Comparison of ENCODE assay signal across 8 mouse cellular contexts in the genomic region with DNA sequence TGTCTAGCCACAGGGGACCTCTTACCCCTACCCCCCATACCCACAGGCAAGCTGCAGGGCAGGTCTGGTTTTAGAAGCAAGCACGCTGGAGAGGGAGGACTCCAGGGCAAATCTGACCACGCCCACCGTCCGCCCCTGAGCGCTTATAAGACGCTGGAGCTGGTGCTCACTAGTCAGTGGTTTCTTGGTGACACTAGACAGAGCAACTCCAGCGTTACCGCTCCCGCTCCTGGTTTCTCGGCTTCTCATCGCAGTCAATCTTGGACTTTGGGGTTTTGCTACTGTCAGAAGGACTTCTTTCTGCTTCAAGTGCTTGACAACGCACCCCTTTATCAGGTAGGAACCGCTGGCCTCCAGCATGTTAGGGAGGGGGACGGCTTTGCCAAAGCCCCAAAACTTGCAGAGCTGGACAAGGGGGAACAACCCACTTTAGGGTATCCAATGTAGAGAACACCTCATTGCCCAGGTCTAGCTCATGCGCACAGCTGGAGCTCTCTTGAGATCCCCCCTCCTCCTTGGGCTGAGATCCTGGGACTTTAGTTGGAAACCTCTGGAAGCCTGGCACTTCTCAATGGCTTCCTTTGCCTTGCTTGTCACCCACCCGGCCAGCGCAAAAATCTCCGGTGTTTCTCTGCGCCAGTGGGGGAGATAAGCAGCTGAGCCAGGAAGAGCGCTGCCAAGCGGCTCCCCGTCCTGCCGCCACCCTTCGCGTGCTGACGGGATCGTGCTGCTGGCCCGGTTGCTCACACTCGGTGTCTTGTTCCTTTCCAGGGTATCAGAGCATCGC. TPM values are rescaled to one million over a fixed set of nuclear protein-coding genes. Genes with fewer than 3 reads are reported as not detected.
DNase-seq lines count a peak whose midpoint lies in the region; ATAC-seq and TF ChIP-seq lines count a peak whose summit lies in the region.

Gene Adm, plus strand, starts transcription at position 176 of the 787 bp plus-strand sequence.

- peaks cover 87% of the 10 kb centered on the region for H3K27me3 ChIP-seq in forebrain, embryonic 13.5 days

- peaks cover 48% of the 10 kb centered on the region for H3K4me1 ChIP-seq in forebrain, embryonic 13.5 days

- intact Hi-C loops in heart, postnatal 25 days (cut with DNase I) = loop anchor here (5.0 kb wide), 2 partner anchors 45 to 240 kb away; no protein-coding TSS in a partner anchor

- H3K27ac ChIP-seq in forebrain, embryonic 13.5 days = no peak within 1 kb of the TSS

- H3K4me3 ChIP-seq in forebrain, embryonic 13.5 days = peak within 1 kb of the TSS; percentile 42

- no peaks in the 10 kb centered on the region for H3K36me3 ChIP-seq in forebrain, embryonic 13.5 days (ENCODE audit: poor library complexity, severe bottlenecking)

- peak within 1 kb of the TSS; percentile 78 for H3K4me2 ChIP-seq in forebrain, embryonic 13.5 days

- peak; percentile 72 for DNase-seq in brain, embryonic 14.5 days (ENCODE audit: low read depth)
- DNase-seq in heart, postnatal 25 days (ENCODE audit: low spot score) = peak; percentile 78
- peak; percentile 92 to 94 for DNase-seq in kidney, postnatal 4 days
- DNase-seq in lung, postnatal 25 days (ENCODE audit: low spot score) = peak; percentile 86
- peak; percentile 51 for DNase-seq in right cerebral cortex, adult 18-20 months
- peak; percentile 65 for DNase-seq in urinary bladder, postnatal 10 days (ENCODE audit: low spot score)

- under 1% methylated on average over 30 of the region's 30 CpGs for WGBS in forebrain, embryonic 13.5 days

- peak; percentile 44 for ATAC-seq in CD4-positive, CD25-positive, alpha-beta regulatory T cell, adult 4 months
- no peak for ATAC-seq in forebrain, embryonic 13.5 days

- H3K9me3 ChIP-seq in forebrain, embryonic 13.5 days (replicated peaks) = no peaks in the 10 kb centered on the region

- H3K9ac ChIP-seq in forebrain, embryonic 13.5 days = peak within 1 kb of the TSS; percentile 62; the same call in 1 of the 2 replicates

- TF ChIP-seq POLR2A in brain, embryonic 14.5 days (IDR thresholded peaks at IDR 0.05; ENCODE audit: borderline replicate concordance, extremely low read depth, insufficient read depth, insufficient read length, poor library complexity, severe bottlenecking) = no peak

- 0 out of 2 replicates have a peak, but pooled peaks have one; percentile 0 for TF ChIP-seq CTCF in brain, embryonic 14.5 days (IDR thresholded peaks at IDR 0.05; ENCODE audit: borderline replicate concordance, extremely low read depth, insufficient read depth, insufficient read length)

RNA-seq across cellular contexts. Expression of gene Adm, which starts in this region (rescaled TPM):
- not detected for polyA plus RNA-seq in CD4-positive, CD25-positive, alpha-beta regulatory T cell, adult 4 months (2017; shearing (Covaris generic))
- polyA plus RNA-seq in brain, embryonic 14.5 days (2012; rRNA removed) = 1.2 and 1.4 TPM in 2 replicates
- polyA plus RNA-seq in forebrain, embryonic 13.5 days (2015; fragmentation: Nextera tagmentation; extraction: Ambion mirVana) = 3.9 and 4.9 TPM in 2 replicates
- 10 to 100 TPM in 1 of 2 experiments, 1 to 10 TPM in 1; 9.6 to 13.0 TPM for total RNA-seq in heart, postnatal 25 days (2021)

Comparison
In these comparisons a context has a peak if more than half of its experiments do, and no peak if none do; other contexts are left out.
1. Peak in ATAC-seq in CD4-positive, CD25-positive, alpha-beta regulatory T cell, adult 4 months; RNA of the gene not detected or under 1 TPM.